In the genomic region with DNA sequence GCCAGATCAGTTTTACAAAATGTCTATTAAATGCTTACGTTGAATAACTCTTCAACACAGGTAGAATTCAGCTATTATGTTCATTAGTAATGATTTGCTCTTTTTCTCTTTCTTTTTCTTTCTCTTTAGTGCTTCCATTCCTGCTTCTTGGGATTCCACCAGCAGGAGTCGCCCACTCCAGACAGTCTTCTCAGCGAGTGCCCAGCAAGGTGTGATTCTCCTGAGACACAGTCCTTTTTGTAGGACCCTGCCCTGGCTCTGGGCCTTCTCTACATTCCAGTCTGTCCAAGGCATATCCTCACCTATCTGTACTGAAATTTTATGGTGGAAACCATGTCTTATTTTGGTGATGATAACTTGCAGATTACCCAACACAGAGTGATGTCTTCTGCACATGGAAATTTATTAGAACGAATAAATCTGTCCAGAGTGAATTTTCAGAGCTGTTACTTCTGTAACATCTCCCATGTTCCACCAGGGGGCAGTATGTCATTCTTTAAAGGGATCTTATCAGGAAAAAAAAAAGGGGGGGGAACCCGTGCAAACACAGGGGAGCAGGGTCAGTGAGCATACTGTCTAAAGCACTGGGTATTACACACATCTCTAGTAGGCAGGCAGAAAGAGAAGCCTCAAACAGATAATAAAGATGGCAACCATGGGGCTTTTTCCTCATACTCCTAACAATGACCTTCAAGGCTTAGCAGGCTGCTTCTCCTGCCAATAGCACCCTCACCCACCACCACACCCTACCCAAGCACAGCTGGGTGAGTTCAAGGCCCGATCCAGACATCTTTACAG, we compare ENCODE assay signal across 8 mouse cellular contexts. TPM values are rescaled to one million over a fixed set of nuclear protein-coding genes. Genes with fewer than 3 reads are reported as not detected.
DNase-seq lines count a peak whose midpoint lies in the region; ATAC-seq and TF ChIP-seq lines count a peak whose summit lies in the region.

No protein-coding gene starts in this region.

- 37% methylated on average over 6 of the region's 6 CpGs for WGBS in liver, adult 2 months

- H3K27me3 ChIP-seq in liver, adult 2 months (ENCODE audit: control insufficient read depth, insufficient read depth, low read length), result no peaks in the 10 kb centered on the region

- no peaks in the 10 kb centered on the region for H3K79me2 ChIP-seq in liver, adult 2 months (ENCODE audit: control insufficient read depth, insufficient read depth, low read length)

- no peak overlapping the region for H3K4me3 ChIP-seq in liver, adult 2 months (ENCODE audit: insufficient read depth, low read depth, low read length)

- TF ChIP-seq POLR2A in liver, adult 2 months (IDR thresholded peaks at IDR 0.05; ENCODE audit: extremely low read depth, insufficient read depth, low read length), result no peak

- peak; percentile 38; the same call in 1 of the 2 replicates for TF ChIP-seq CTCF in liver, adult 2 months (IDR thresholded peaks at IDR 0.05; ENCODE audit: low read depth, low read length)

- no peak overlapping the region for H3K9ac ChIP-seq in liver, adult 2 months (ENCODE audit: low read depth, low read length)

- H3K27ac ChIP-seq in liver, adult 2 months (replicated peaks; ENCODE audit: insufficient read depth, low read depth, low read length), result peak overlapping the region; percentile 83

- H3K4me1 ChIP-seq in liver, adult 2 months (ENCODE audit: control insufficient read depth, insufficient read depth, low read length), result peaks cover 7% of the 10 kb centered on the region

- peak; percentile 39; the same call in 1 of the 2 replicates for ATAC-seq in common myeloid progenitor, adult 5-6 weeks (replicated peaks; ENCODE audit: low read depth, poor library complexity, severe bottlenecking)

- peak; percentile 62 for DNase-seq in liver, adult 2 months (ENCODE audit: extremely low read depth, low read depth, low spot score)
- DNase-seq in liver, result no peak
- DNase-seq in kidney, postnatal 10 days, result peak; percentile 41
- DNase-seq in retina, postnatal 7 days (ENCODE audit: low read depth, low spot score), result peak; percentile 59
- DNase-seq in spleen, adult 18-20 months, result no peak
- no peak for DNase-seq in cerebellum, adult 9-10 months
- DNase-seq in ovary, postnatal 14 days (ENCODE audit: low spot score), result no peak

- H3K36me3 ChIP-seq in liver, adult 2 months (ENCODE audit: control insufficient read depth, insufficient read depth, low read length), result no peaks in the 10 kb centered on the region

RNA-seq across cellular contexts. Expression of a gene that starts 37.4 kb away (rescaled TPM):
- 43.5 and 43.8 TPM in 2 replicates for total RNA-seq in liver, adult 2 months (2014; rRNA removed)
- polyA plus RNA-seq in liver, adult 2 months (2012; rRNA removed), result 15.0 and 15.3 TPM in 2 replicates
- not detected in 2 replicates for total RNA-seq in common myeloid progenitor, adult 5-6 weeks (2017)

RNA-seq across cellular contexts. Expression of a gene that starts 39.1 kb away (rescaled TPM):
- not detected in 2 replicates for total RNA-seq in liver, adult 2 months (2014; rRNA removed)
- polyA plus RNA-seq in liver, adult 2 months (2012; rRNA removed), result not detected in 2 replicates
- not detected in 2 replicates for total RNA-seq in common myeloid progenitor, adult 5-6 weeks (2017)

Comparison
In these comparisons a context has a peak if more than half of its experiments do, and no peak if none do; other contexts are left out.
1. DNase-seq: peak in liver, adult 2 months (single experiment), kidney, postnatal 10 days (single experiment) and retina, postnatal 7 days (single experiment); none in liver (single experiment), spleen, adult 18-20 months (0 of 2), cerebellum, adult 9-10 months (single experiment) and ovary, postnatal 14 days (single experiment).
2. RNA of a gene that starts 37.4 kb away (total RNA-seq): 43.5 to 43.8 TPM in liver, adult 2 months; not detected in common myeloid progenitor, adult 5-6 weeks; every median in the first group is over 10 times any median in the second.